Mouse (Mus musculus) stomach, postnatal 0 days (tissue): Measurements from ENCODE around the gene Ciao1. TPM values are rescaled to one million over a fixed set of nuclear protein-coding genes. Genes with fewer than 3 reads are reported as not detected.

Experiments used
- ATAC-seq: fragments of 200-750 bp; cut with Nextera tagmentation; 2 replicates; pipeline ENCODE4 v1.8.0; 2017; ENCODE audit not compliant: low FRiP score, low TSS enrichment
- DNase-seq: peaks from one replicate; pipeline ENCODE4 v3.0.0-alpha.2; 2016; ENCODE audit warnings: low spot score
- H3K27ac ChIP-seq: fragments of 300-500 bp; sonication (generic); replicated peaks from 2 replicates; pipeline ENCODE4 v1.5.1; 2014; ENCODE audit warnings: mild to moderate bottlenecking, control low read depth
- H3K27me3 ChIP-seq: fragments of 300-500 bp; sonication (generic); 2 replicates; pipeline ENCODE4 v1.6.1; 2014; ENCODE audit warnings: low read length; ENCODE audit not compliant: control insufficient read depth, insufficient read depth
- H3K36me3 ChIP-seq: fragments of 300-500 bp; sonication (generic); 2 replicates; pipeline ENCODE4 v1.6.1; 2014; ENCODE audit warnings: low read length, mixed read lengths; ENCODE audit not compliant: control insufficient read depth, insufficient read depth
- H3K4me1 ChIP-seq: fragments of 300-500 bp; sonication (generic); replicated peaks from 2 replicates; pipeline ENCODE4 v1.6.1; 2014; ENCODE audit warnings: antibody characterized with exemption; ENCODE audit not compliant: control insufficient read depth, insufficient read depth
- H3K4me2 ChIP-seq: fragments of 300-500 bp; sonication (generic); replicated peaks from 2 replicates; pipeline ENCODE4 v1.6.1; 2014; ENCODE audit warnings: low read depth, mild to moderate bottlenecking, control low read depth, moderate library complexity
- H3K4me3 ChIP-seq: fragments of 300-500 bp; sonication (generic); 2 replicates; pipeline ENCODE4 v1.5.1; 2014; ENCODE audit warnings: low read depth, low read length, control low read depth
- H3K9ac ChIP-seq: fragments of 300-500 bp; sonication (generic); 2 replicates; pipeline ENCODE4 v1.6.1; 2014; ENCODE audit warnings: mild to moderate bottlenecking, low read length, control low read depth, mixed read lengths
- H3K9me3 ChIP-seq: fragments of 300-500 bp; sonication (generic); 2 replicates; pipeline ENCODE4 v1.6.1; 2016; ENCODE audit warnings: low read length; ENCODE audit not compliant: control insufficient read depth
- CTCF ChIP-seq: IDR thresholded peaks from 2 replicates; pipeline ENCODE4 v1.5.1; 2016; ENCODE audit warnings: antibody characterized with exemption, low read depth, mild to moderate bottlenecking, moderate library complexity
- EP300 ChIP-seq: optimal IDR thresholded peaks from 2 replicates; pipeline ENCODE3; 2016; ENCODE audit warnings: antibody characterized with exemption
- WGBS: fragments of 180-500 bp; shearing (Covaris S2); extraction: QIAGEN DNeasy Blood & Tissue Kit; methylation state at CpG from one replicate; pipeline ENCODE4 v1.1.7; 2014; 5-methylcytosine and 5-hydroxymethylcytosine counted together
- polyA plus RNA-seq: library from polyadenylated mRNA; unstranded; fragments of >200 nt; fragmentation: Nextera tagmentation; extraction: Ambion mirVana; gene quantifications from 2 replicates; pipeline ENCODE4 v1.2.1, GENCODE M21; 2015

Ciao1 gene
- polyA plus RNA-seq, 1 experiment from 2014 or later = 42.0 TPM

DNA sequence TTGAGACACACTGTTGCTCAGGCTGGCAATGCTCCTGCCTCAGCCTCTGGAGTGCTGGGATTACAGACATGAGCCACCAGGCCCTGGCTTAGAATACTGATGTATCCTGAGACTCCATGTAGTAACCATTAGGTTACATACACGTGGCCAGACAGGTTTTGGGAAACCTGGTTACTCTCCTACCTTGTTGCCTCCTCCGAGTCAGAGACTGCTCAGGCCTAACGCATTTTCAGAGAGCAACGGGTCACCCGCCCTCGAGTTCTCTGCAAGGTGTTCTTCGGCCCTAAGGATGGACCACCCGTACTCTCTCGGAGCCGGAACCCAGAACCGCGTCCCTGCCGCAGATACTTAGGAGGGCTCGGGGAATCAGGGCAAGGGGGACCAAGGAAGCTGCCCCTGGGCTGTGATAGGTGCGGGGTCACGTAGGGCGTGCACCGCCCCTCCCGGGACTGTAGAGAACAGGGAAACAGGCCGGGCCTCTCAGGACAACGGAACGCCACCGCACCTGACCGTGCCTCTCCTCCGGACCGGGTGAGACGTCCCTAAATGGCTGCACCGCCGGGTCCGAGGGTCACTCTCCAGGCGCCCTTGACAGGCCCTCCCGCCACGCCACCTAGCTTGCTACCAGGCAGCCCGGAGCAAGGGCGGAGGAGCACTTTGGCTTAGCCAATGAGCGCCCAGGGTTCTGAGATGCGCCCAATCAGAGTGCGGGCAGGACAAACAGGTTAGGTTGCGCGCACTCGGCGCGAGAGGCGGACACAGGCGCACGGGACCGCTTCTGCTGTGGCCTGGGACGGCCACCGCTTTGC lies 22.1 kb upstream of the Ciao1 start, which contains the start of gene Stard7:
Stard7 (plus strand) TSS at position 728 of the 809 bp plus-strand sequence.
- under 1% methylated on average over 48 of the region's 49 CpGs for WGBS

GRCm38 (mm10) chr2:127267854-127268253 lies 20.2 kb upstream of the Ciao1 start:
- Histone ChIP-seq H3K4me2 (no peak overlapping the region), H3K4me3 (no peak overlapping the region), H3K27me3 (no peaks in the 10 kb centered on the region), H3K36me3 (no peaks in the 10 kb centered on the region), H3K4me1 (no peaks in the 10 kb centered on the region; the same call in 1 of the 2 replicates), H3K27ac (no peak overlapping the region), H3K9ac (no peak overlapping the region), H3K9me3 (no peaks in the 10 kb centered on the region)
- DNase-seq (no peak), ATAC-seq (no peak)
- 48% methylated on average over 4 of the region's 4 CpGs for WGBS
- peak; percentile 42; the same call in 1 of the 2 replicates for TF ChIP-seq CTCF
- TF ChIP-seq EP300 = no peak

More for the DNA sequence above, 22.1 kb upstream of the Ciao1 start, which contains the start of gene Stard7:
- peak within 1 kb of the TSS; percentile 92 for H3K4me3 ChIP-seq
- H3K27ac ChIP-seq = peak within 1 kb of the TSS; percentile 98
- TF ChIP-seq EP300 = peak; percentile 68
- peak; percentile 66 for TF ChIP-seq CTCF
- ATAC-seq = peak; percentile 98
- H3K9ac ChIP-seq = peak within 1 kb of the TSS; percentile 93
- H3K36me3 ChIP-seq = no peaks in the 10 kb centered on the region
- DNase-seq = peak; percentile 96
- H3K4me2 ChIP-seq = peak within 1 kb of the TSS; percentile 78
- H3K4me1 ChIP-seq = no peaks in the 10 kb centered on the region; the same call in 1 of the 2 replicates
- no peaks in the 10 kb centered on the region for H3K9me3 ChIP-seq
- H3K27me3 ChIP-seq = no peaks in the 10 kb centered on the region

GRCm38 (mm10) chr2:127262480-127262879 lies 14.9 kb upstream of the Ciao1 start:
- ATAC-seq (no peak), DNase-seq (no peak)
- Histone ChIP-seq H3K9ac (no peak overlapping the region), H3K36me3 (peaks cover 12% of the 10 kb centered on the region), H3K4me2 (no peak overlapping the region), H3K4me3 (no peak overlapping the region), H3K4me1 (no peaks in the 10 kb centered on the region), H3K27me3 (no peaks in the 10 kb centered on the region), H3K27ac (no peak overlapping the region), H3K9me3 (no peaks in the 10 kb centered on the region)
- no peak for TF ChIP-seq EP300
- TF ChIP-seq CTCF = no peak

- no peak overlapping the region for H3K4me2 ChIP-seq
- no peaks in the 10 kb centered on the region for H3K9me3 ChIP-seq
- WGBS = 76% methylated on average over 5 of the region's 5 CpGs
- no peak for ATAC-seq
- H3K4me3 ChIP-seq = no peak overlapping the region
- no peak for TF ChIP-seq EP300
- no peak for TF ChIP-seq CTCF
- H3K4me1 ChIP-seq = no peaks in the 10 kb centered on the region
- peaks cover 21% of the 10 kb centered on the region for H3K36me3 ChIP-seq
- no peak overlapping the region for H3K9ac ChIP-seq
- no peak overlapping the region for H3K27ac ChIP-seq
- no peaks in the 10 kb centered on the region for H3K27me3 ChIP-seq
- DNase-seq = no peak
Observed at GRCm38 (mm10) chr2:127259340-127259739, 11.7 kb upstream of the Ciao1 start.

DNA sequence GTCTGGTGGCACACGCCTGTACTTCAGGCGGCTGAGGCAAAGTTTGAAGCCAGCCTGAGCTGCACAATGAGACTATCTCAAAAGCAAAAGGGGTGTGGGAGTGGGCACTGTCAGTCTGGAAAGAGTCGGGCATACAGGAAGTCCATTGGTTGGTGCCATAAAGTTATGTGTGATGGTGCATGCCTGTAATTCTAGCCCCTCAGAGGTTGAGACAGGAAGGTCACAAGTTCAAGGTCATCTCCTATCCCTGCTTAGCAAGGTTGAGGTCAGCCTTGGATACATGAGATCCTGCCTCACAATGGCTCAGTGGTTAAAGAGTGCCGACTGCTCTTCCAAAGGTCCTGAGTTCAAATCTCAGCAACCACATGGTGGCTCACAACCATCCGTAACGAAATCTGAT lies 7.7 kb upstream of the Ciao1 start:
- Histone ChIP-seq H3K4me3 (no peak overlapping the region), H3K9me3 (no peaks in the 10 kb centered on the region), H3K4me1 (no peaks in the 10 kb centered on the region), H3K27me3 (no peaks in the 10 kb centered on the region), H3K4me2 (no peak overlapping the region), H3K9ac (no peak overlapping the region), H3K36me3 (peaks cover 21% of the 10 kb centered on the region), H3K27ac (no peak overlapping the region)
- ATAC-seq (no peak), DNase-seq (no peak)
- TF ChIP-seq EP300 (no peak), CTCF (no peak)
- 84% methylated on average over 6 of the region's 6 CpGs for WGBS

DNA sequence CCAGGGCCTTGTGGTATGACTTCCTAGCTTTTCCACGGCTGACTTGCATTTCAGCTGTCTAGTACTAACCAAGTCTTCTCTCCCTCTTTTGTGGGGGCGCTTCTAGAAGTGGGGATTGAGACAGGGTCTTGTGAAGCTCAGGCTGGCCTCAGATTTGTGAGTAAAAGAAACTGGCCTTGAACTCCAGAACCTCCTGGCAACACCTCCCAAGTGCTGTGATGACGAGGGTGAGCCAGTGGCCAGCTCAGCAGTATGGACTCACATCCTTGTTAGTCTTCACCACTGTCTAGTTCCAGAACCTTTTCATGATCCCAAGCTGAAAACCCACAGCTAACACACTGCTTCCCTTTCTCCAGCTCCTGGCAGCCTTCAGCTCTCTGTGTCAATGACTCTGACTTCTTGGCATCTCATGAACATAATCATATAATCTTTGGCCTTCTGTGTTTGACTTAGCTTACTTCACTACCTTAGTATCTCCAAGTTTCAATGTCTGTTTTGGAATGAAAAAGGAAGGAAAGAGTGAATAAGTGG lies 7.1 kb upstream of the Ciao1 start:
- TF ChIP-seq EP300 (no peak), CTCF (no peak)
- 74% methylated on average over 3 of the region's 3 CpGs for WGBS
- H3K9me3 ChIP-seq = no peaks in the 10 kb centered on the region
- no peaks in the 10 kb centered on the region for H3K27me3 ChIP-seq
- DNase-seq (no peak), ATAC-seq (no peak)
- H3K4me3 ChIP-seq = no peak overlapping the region
- H3K4me2 ChIP-seq = no peak overlapping the region
- H3K27ac ChIP-seq = no peak overlapping the region
- no peak overlapping the region for H3K9ac ChIP-seq
- peaks cover 21% of the 10 kb centered on the region for H3K36me3 ChIP-seq
- no peaks in the 10 kb centered on the region for H3K4me1 ChIP-seq
